Mouse (Mus musculus) G1E (cell line): ENCODE measurements at regions not wholly inside any gene's neighbourhood (a gene's known extent, or its start where the extent isn't known, plus 50 kb on each side); places are given as distances from the start of the nearest gene placed in this dataset.
"Not testable (repeated sequence)": the region's sequence is repeated elsewhere in the genome, so short reads cannot be mapped to it uniquely, and the experiment has no call there.

Experiments
- ATAC-seq: 2 replicates; pipeline ENCODE4 v1.8.0; 2016; ENCODE audit warnings: mild to moderate bottlenecking; ENCODE audit not compliant: insufficient number of reproducible peaks, poor library complexity, low FRiP score, severe bottlenecking; ENCODE audit errors: extremely low read depth
- DNase-seq: peaks from one replicate; pipeline ENCODE4 v3.0.0; 2012; ENCODE audit warnings: low spot score
- H3K27me3 ChIP-seq: 2 replicates; pipeline ENCODE4 v1.6.1; 2012; ENCODE audit warnings: mild to moderate bottlenecking, low read length, inconsistent platforms; ENCODE audit not compliant: insufficient read depth
- H3K36me3 ChIP-seq: replicated peaks from 2 replicates; pipeline ENCODE3; 2012; ENCODE audit warnings: mild to moderate bottlenecking, inconsistent platforms
- H3K4me1 ChIP-seq: 2 replicates; pipeline ENCODE4 v1.6.1; 2012; ENCODE audit warnings: low read depth, low read length, inconsistent platforms, mixed read lengths; ENCODE audit not compliant: insufficient read depth
- H3K4me3 ChIP-seq: 2 replicates; pipeline ENCODE4 v1.5.1; 2012; ENCODE audit warnings: low read depth, mild to moderate bottlenecking, inconsistent platforms, low read length, moderate library complexity, mixed read lengths
- H3K9me3 ChIP-seq: replicated peaks from 2 replicates; pipeline ENCODE4 v1.6.1; 2012; ENCODE audit warnings: inconsistent platforms
- CTCF ChIP-seq: IDR thresholded peaks from 2 replicates; pipeline ENCODE4 v1.5.1; 2012; ENCODE audit warnings: low read depth, low read length, inconsistent platforms, mixed read lengths
- GATA1 ChIP-seq: IDR thresholded peaks from 2 replicates; pipeline ENCODE4 v1.6.1; 2012; ENCODE audit warnings: borderline replicate concordance, low read length, inconsistent platforms, mixed read lengths
- GATA2 ChIP-seq: IDR thresholded peaks from 2 replicates; pipeline ENCODE4 v1.6.1; 2012; ENCODE audit warnings: low read depth, low read length, inconsistent platforms, borderline replicate concordance
- POLR2AphosphoS5 ChIP-seq: IDR thresholded peaks from 2 replicates; pipeline ENCODE4 v1.6.1; 2012; ENCODE audit warnings: low read depth, low read length, inconsistent platforms; ENCODE audit not compliant: insufficient replicate concordance
- TAL1 ChIP-seq: conservative IDR thresholded peaks from 2 replicates; pipeline ENCODE4 v1.6.1; 2012; ENCODE audit warnings: low read depth, low read length, inconsistent platforms, mixed read lengths

GRCm38 (mm10) chr5:148687827-148688226 lies 135.2 kb upstream of the Ubl3 start:
- H3K9me3 ChIP-seq, result peaks cover 83% of the 10 kb centered on the region
- no peaks in the 10 kb centered on the region for H3K4me1 ChIP-seq
- TF ChIP-seq GATA1, result no peak
- TF ChIP-seq TAL1, result no peak
- TF ChIP-seq CTCF, result no peak
- TF ChIP-seq POLR2AphosphoS5, result no peak
- no peak for TF ChIP-seq GATA2
- H3K36me3 ChIP-seq, result no peaks in the 10 kb centered on the region
- no peak for DNase-seq
- H3K27me3 ChIP-seq, result no peaks in the 10 kb centered on the region
- ATAC-seq, result no peak
- no peak overlapping the region for H3K4me3 ChIP-seq

GRCm38 (mm10) chr5:148684216-148684615 lies 131.6 kb upstream of the Ubl3 start:
- Histone ChIP-seq H3K36me3 (no peaks in the 10 kb centered on the region), H3K27me3 (no peaks in the 10 kb centered on the region), H3K9me3 (peaks cover 77% of the 10 kb centered on the region), H3K4me3 (no peak overlapping the region), H3K4me1 (no peaks in the 10 kb centered on the region)
- DNase-seq (no peak), ATAC-seq (no peak)
- TF ChIP-seq GATA1, result no peak
- TF ChIP-seq TAL1, result no peak
- TF ChIP-seq CTCF, result no peak
- no peak for TF ChIP-seq POLR2AphosphoS5
- no peak for TF ChIP-seq GATA2

- DNase-seq (no peak), ATAC-seq (no peak)
- no peak overlapping the region for H3K4me3 ChIP-seq
- peaks cover 67% of the 10 kb centered on the region for H3K9me3 ChIP-seq
- TF ChIP-seq TAL1 (no peak), CTCF (no peak), GATA1 (no peak), POLR2AphosphoS5 (no peak), GATA2 (no peak)
- no peaks in the 10 kb centered on the region for H3K27me3 ChIP-seq
- H3K36me3 ChIP-seq, result no peaks in the 10 kb centered on the region
- H3K4me1 ChIP-seq, result no peaks in the 10 kb centered on the region
Measured at GRCm38 (mm10) chr5:148682553-148682952, 130.0 kb upstream of the Ubl3 start.

- TF ChIP-seq TAL1 (no peak), GATA2 (no peak), POLR2AphosphoS5 (no peak), CTCF (no peak)
- ATAC-seq (no peak), DNase-seq (no peak)
- Histone ChIP-seq H3K36me3 (no peaks in the 10 kb centered on the region), H3K27me3 (no peaks in the 10 kb centered on the region), H3K4me3 (no peak overlapping the region), H3K9me3 (peaks cover 61% of the 10 kb centered on the region), H3K4me1 (no peaks in the 10 kb centered on the region)
Measured at GRCm38 (mm10) chr5:148680341-148680740, 127.8 kb upstream of the Ubl3 start.

GRCm38 (mm10) chr5:148679586-148679985 lies 127.0 kb upstream of the Ubl3 start:
- Histone ChIP-seq H3K4me1 (no peaks in the 10 kb centered on the region), H3K4me3 (no peak overlapping the region), H3K36me3 (no peaks in the 10 kb centered on the region), H3K9me3 (peaks cover 54% of the 10 kb centered on the region), H3K27me3 (no peaks in the 10 kb centered on the region)
- DNase-seq, result no peak
- ATAC-seq, result no peak
- no peak for TF ChIP-seq POLR2AphosphoS5
- TF ChIP-seq GATA1, result no peak
- TF ChIP-seq CTCF, result no peak
- no peak for TF ChIP-seq TAL1
- TF ChIP-seq GATA2, result no peak

- not testable (repeated sequence) for H3K4me1 ChIP-seq, H3K36me3 ChIP-seq, H3K27me3 ChIP-seq, ATAC-seq, H3K4me3 ChIP-seq, DNase-seq
- H3K9me3 ChIP-seq, result peaks cover 54% of the 10 kb centered on the region
Measured at GRCm38 (mm10) chr5:148678285-148678937, 125.8 kb upstream of the Ubl3 start.

- H3K4me3 ChIP-seq, result no peak overlapping the region
- peaks cover 52% of the 10 kb centered on the region for H3K9me3 ChIP-seq
- H3K36me3 ChIP-seq, result no peaks in the 10 kb centered on the region
- ATAC-seq (no peak), DNase-seq (no peak)
- TF ChIP-seq POLR2AphosphoS5 (no peak), GATA1 (no peak), TAL1 (no peak), GATA2 (no peak)
- H3K27me3 ChIP-seq, result no peaks in the 10 kb centered on the region
- no peaks in the 10 kb centered on the region for H3K4me1 ChIP-seq
Measured at GRCm38 (mm10) chr5:148674281-148674680, 121.7 kb upstream of the Ubl3 start.
